Mouse (Mus musculus) liver, postnatal 0 days (tissue): ENCODE data around the gene Sipa1l3. TPM values are rescaled to one million over a fixed set of nuclear protein-coding genes. Genes with fewer than 3 reads are reported as not detected.
A peak's percentile ranks its signal among the peaks of the same experiment; 100 is the strongest.

ENCODE experiments used
- ATAC-seq: fragments of 200-750 bp; cut with Nextera tagmentation; 2 replicates; pipeline ENCODE4 v1.8.0; 2017; ENCODE audit warnings: mild to moderate bottlenecking, moderate library complexity
- DNase-seq: peaks from one replicate; pipeline ENCODE4 v3.0.0-alpha.2; 2016
- H3K27ac ChIP-seq: fragments of 300-500 bp; sonication (generic); 2 replicates; pipeline ENCODE4 v1.5.1; 2014; ENCODE audit warnings: antibody characterized with exemption, moderate library complexity, mild to moderate bottlenecking, low read depth
- H3K27me3 ChIP-seq: fragments of 300-500 bp; sonication (generic); 2 replicates; pipeline ENCODE4 v1.6.1; 2014; ENCODE audit warnings: low read length, control low read depth, mixed read lengths; ENCODE audit not compliant: insufficient read depth
- H3K36me3 ChIP-seq: fragments of 300-500 bp; sonication (generic); replicated peaks from 2 replicates; pipeline ENCODE4 v1.6.1; 2014; ENCODE audit warnings: mild to moderate bottlenecking, control low read depth, low read length, moderate library complexity, mixed read lengths; ENCODE audit not compliant: insufficient read depth
- H3K4me1 ChIP-seq: fragments of 300-500 bp; sonication (generic); 2 replicates; pipeline ENCODE4 v1.6.1; 2014; ENCODE audit warnings: antibody characterized with exemption, mild to moderate bottlenecking, control low read depth; ENCODE audit not compliant: insufficient read depth
- H3K4me2 ChIP-seq: fragments of 300-500 bp; sonication (generic); 2 replicates; pipeline ENCODE4 v1.6.1; 2014; ENCODE audit warnings: low read depth, mild to moderate bottlenecking, low read length, moderate library complexity, mixed read lengths
- H3K4me3 ChIP-seq: fragments of 300-500 bp; sonication (generic); 2 replicates; pipeline ENCODE4 v1.5.1; 2014; ENCODE audit warnings: low read depth, low read length
- H3K9ac ChIP-seq: fragments of 300-500 bp; sonication (generic); replicated peaks from 2 replicates; pipeline ENCODE4 v1.6.1; 2014; ENCODE audit warnings: mild to moderate bottlenecking, moderate library complexity
- H3K9me3 ChIP-seq: fragments of 300-500 bp; sonication (generic); 2 replicates; pipeline ENCODE4 v1.6.1; 2016; ENCODE audit warnings: mild to moderate bottlenecking, control low read depth, low read length, mixed read lengths
- CTCF ChIP-seq: sonication (generic); IDR thresholded peaks from 2 replicates; pipeline ENCODE4 v1.5.1; 2016; ENCODE audit warnings: antibody characterized with exemption, low read depth
- EP300 ChIP-seq: IDR thresholded peaks from 2 replicates; pipeline ENCODE4 v1.6.1; 2016; ENCODE audit warnings: antibody characterized with exemption, low read depth, mild to moderate bottlenecking
- WGBS: fragments of 180-500 bp; shearing (Covaris S2); extraction: QIAGEN DNeasy Blood & Tissue Kit; methylation state at CpG from one replicate; pipeline ENCODE4 v1.1.7; 2014; ENCODE audit not compliant: insufficient replicate concordance; 5-methylcytosine and 5-hydroxymethylcytosine counted together
- polyA plus RNA-seq: library from polyadenylated mRNA; unstranded; fragments of >200 nt; fragmentation: Nextera tagmentation; extraction: Ambion mirVana; gene quantifications from 2 replicates; pipeline ENCODE4 v1.2.1, GENCODE M21; 2015

Sipa1l3 gene
- polyA plus RNA-seq, 1 experiment from 2014 or later = 1.7 TPM

- peak; percentile 87 for DNase-seq
- peak within 1 kb of the TSS; percentile 88 for H3K4me2 ChIP-seq
- TF ChIP-seq CTCF (peak; percentile 29; the same call in 1 of the 2 replicates), EP300 (no peak)
- 3% methylated on average over 59 of the region's 80 CpGs for WGBS
- no peaks in the 10 kb centered on the region for H3K9me3 ChIP-seq
- H3K4me1 ChIP-seq = peaks cover 10% of the 10 kb centered on the region; the same call in 1 of the 2 replicates
- H3K4me3 ChIP-seq = peak within 1 kb of the TSS; percentile 70
- ATAC-seq = peak; percentile 94
- peak within 1 kb of the TSS; percentile 75 for H3K9ac ChIP-seq
- no peaks in the 10 kb centered on the region for H3K36me3 ChIP-seq
- peak within 1 kb of the TSS; percentile 73 for H3K27ac ChIP-seq
- H3K27me3 ChIP-seq = 0 out of 2 replicates have a peak, but pooled peaks cover 7% of the 10 kb centered on the region
Observed at GRCm38 (mm10) chr7:29281201-29282073, 237.0 kb downstream of the Sipa1l3 start, which contains the start of gene Spint2. Gene Spint2 (minus strand): TSS chr7:29281912.

- H3K4me1 ChIP-seq = peaks cover 10% of the 10 kb centered on the region; the same call in 1 of the 2 replicates
- H3K27ac ChIP-seq = peak overlapping the region; percentile 73; the same call in 1 of the 2 replicates
- H3K9ac ChIP-seq = peak overlapping the region; percentile 75
- DNase-seq = no peak
- H3K4me3 ChIP-seq = peak overlapping the region; percentile 70
- H3K36me3 ChIP-seq = no peaks in the 10 kb centered on the region
- ATAC-seq = no peak
- TF ChIP-seq CTCF (no peak), EP300 (no peak)
- 15% methylated on average over 13 of the region's 13 CpGs for WGBS
- peak overlapping the region; percentile 88 for H3K4me2 ChIP-seq
- 0 out of 2 replicates have a peak, but pooled peaks cover 7% of the 10 kb centered on the region for H3K27me3 ChIP-seq
- no peaks in the 10 kb centered on the region for H3K9me3 ChIP-seq
Observed at GRCm38 (mm10) chr7:29280801-29281200, 237.6 kb downstream of the Sipa1l3 start.

- H3K27me3 ChIP-seq = 0 out of 2 replicates have a peak, but pooled peaks cover 7% of the 10 kb centered on the region
- 67% methylated on average over 8 of the region's 8 CpGs for WGBS
- ATAC-seq = no peak
- no peak for DNase-seq
- TF ChIP-seq EP300 (no peak), CTCF (no peak)
- no peak overlapping the region for H3K27ac ChIP-seq
- no peak overlapping the region for H3K4me3 ChIP-seq
- no peak overlapping the region for H3K9ac ChIP-seq
- no peak overlapping the region for H3K4me2 ChIP-seq
- no peaks in the 10 kb centered on the region for H3K36me3 ChIP-seq
- peaks cover 10% of the 10 kb centered on the region; the same call in 1 of the 2 replicates for H3K4me1 ChIP-seq
- H3K9me3 ChIP-seq = no peaks in the 10 kb centered on the region
Observed at GRCm38 (mm10) chr7:29279924-29280323, 238.5 kb downstream of the Sipa1l3 start.

- no peaks in the 10 kb centered on the region for H3K9me3 ChIP-seq
- TF ChIP-seq CTCF (no peak), EP300 (no peak)
- H3K4me1 ChIP-seq = peaks cover 10% of the 10 kb centered on the region; the same call in 1 of the 2 replicates
- H3K36me3 ChIP-seq = no peaks in the 10 kb centered on the region
- DNase-seq (no peak), ATAC-seq (no peak)
- no peak overlapping the region for H3K4me2 ChIP-seq
- H3K4me3 ChIP-seq = no peak overlapping the region
- H3K9ac ChIP-seq = no peak overlapping the region
- H3K27ac ChIP-seq = no peak overlapping the region
- 0 out of 2 replicates have a peak, but pooled peaks cover 7% of the 10 kb centered on the region for H3K27me3 ChIP-seq
Observed at GRCm38 (mm10) chr7:29279261-29279660, 239.2 kb downstream of the Sipa1l3 start.

DNA sequence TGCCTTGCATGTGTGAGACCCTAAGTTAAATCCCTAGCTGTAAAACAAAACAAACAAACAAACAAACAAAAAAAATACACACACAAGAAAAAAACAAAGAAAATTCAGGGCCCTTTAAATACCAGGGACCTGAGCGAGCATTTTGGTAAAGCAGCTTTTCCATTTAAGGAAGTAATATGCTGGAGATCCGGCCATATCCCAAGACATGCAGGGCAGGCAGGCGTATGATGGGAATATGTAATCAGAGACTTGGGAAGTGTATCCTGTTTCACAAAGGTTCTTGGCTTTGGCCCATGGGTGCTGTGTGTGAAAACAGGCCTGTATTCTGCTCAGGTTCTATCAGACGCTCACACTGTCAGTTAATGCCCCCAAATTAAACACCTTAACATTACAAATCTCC lies 240.9 kb downstream of the Sipa1l3 start:
- Histone ChIP-seq H3K4me3 (no peak overlapping the region), H3K4me2 (no peak overlapping the region), H3K27ac (no peak overlapping the region), H3K4me1 (peaks cover 10% of the 10 kb centered on the region; the same call in 1 of the 2 replicates), H3K9ac (no peak overlapping the region), H3K9me3 (no peaks in the 10 kb centered on the region), H3K27me3 (0 out of 2 replicates have a peak, but pooled peaks cover 7% of the 10 kb centered on the region), H3K36me3 (no peaks in the 10 kb centered on the region)
- no peak for DNase-seq
- no peak for ATAC-seq
- WGBS = 73% methylated on average over 4 of the region's 4 CpGs
- TF ChIP-seq CTCF (no peak), EP300 (no peak)

DNA sequence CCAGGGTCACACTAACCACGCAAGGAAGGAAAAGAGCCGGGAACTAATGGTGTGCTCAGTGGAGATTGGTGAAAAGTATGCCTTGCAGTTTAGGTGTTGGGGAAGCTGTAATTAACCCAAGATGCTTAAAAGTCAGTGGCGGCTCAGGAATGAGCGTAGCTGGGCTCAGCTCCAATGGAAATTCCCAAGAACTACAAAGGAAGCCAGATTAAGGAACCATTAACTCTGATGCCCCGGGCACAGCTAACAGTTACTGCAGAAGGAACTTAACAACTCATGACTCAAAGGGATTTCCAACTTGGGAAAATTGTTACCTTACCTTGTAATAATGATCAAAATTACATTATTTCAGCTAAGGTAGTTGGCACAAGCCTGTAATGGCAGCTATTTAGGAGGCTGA lies 241.7 kb downstream of the Sipa1l3 start:
- H3K9ac ChIP-seq = no peak overlapping the region
- no peak overlapping the region for H3K4me2 ChIP-seq
- H3K4me3 ChIP-seq = no peak overlapping the region
- WGBS = 73% methylated on average over 5 of the region's 5 CpGs
- no peaks in the 10 kb centered on the region for H3K9me3 ChIP-seq
- no peak overlapping the region for H3K27ac ChIP-seq
- ATAC-seq = no peak
- DNase-seq = no peak
- no peaks in the 10 kb centered on the region for H3K36me3 ChIP-seq
- peaks cover 6% of the 10 kb centered on the region; the same call in 1 of the 2 replicates for H3K4me1 ChIP-seq
- H3K27me3 ChIP-seq = 0 out of 2 replicates have a peak, but pooled peaks cover 3% of the 10 kb centered on the region
- TF ChIP-seq CTCF (no peak), EP300 (no peak)
